Mouse (Mus musculus) heart, postnatal 36 days (tissue): ENCODE results near the gene Naa35. TPM values are rescaled to one million over a fixed set of nuclear protein-coding genes. Genes with fewer than 3 reads are reported as not detected.

ENCODE experiments used
- DNase-seq, 2 experiments: peaks; one replicate each; pipeline ENCODE4 v3.0.0; 2021 to 2022
- intact Hi-C: fragments of 180-260 bp; cut with DNase I; formaldehyde crosslinking; loops from one replicate; pipeline ENCODE4 v1.15.1; 2025
- total RNA-seq, 2 experiments: library from RNA; stranded (reverse); gene quantifications; 2 replicates each; pipeline ENCODE4 v1.2.3; 2021

Gene Naa35
- total RNA-seq, result 10 to 100 TPM; 86.6 to 99.5 TPM

GRCm38 (mm10) chr13:59584947-59585647 is at the start of gene Naa35, which contains the start of gene Agtpbp1:
Gene Naa35, plus strand, starts transcription at chr13:59585259.
Gene Agtpbp1, minus strand, starts transcription at chr13:59585227.
- intact Hi-C loops, result loop anchor here (1.0 kb wide), 1 partner anchor 28 kb away; no protein-coding TSS in a partner anchor
- peak; percentile 99 to 100 for DNase-seq

GRCm38 (mm10) chr13:59535746-59536145 is 49.3 kb upstream of the Naa35 start:
- no peak for DNase-seq
- intact Hi-C loops, result no loop called here

DNA sequence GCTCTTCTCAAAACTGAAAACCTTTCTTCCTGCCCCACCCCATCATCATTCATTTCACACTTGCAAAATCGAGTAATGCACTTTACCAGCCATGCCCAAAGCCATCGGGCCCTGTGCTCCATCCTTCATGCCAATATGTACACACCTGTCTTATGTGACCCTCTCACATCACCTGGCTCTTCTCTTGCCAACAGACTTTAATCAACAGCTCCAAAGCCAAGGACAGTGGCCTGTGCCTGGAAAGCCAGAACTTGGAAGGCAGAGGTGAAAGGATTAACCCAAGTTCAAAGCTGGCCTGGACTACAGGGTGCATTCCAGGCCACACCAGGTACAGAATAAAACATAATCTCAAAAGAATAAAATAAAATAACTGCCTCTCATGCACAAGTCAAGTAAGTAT is 48.4 kb upstream of the Naa35 start:
- DNase-seq, result no peak
- intact Hi-C loops, result no loop called here

GRCm38 (mm10) chr13:59538661-59539060 is 46.4 kb upstream of the Naa35 start:
- intact Hi-C loops, result no loop called here
- no peak for DNase-seq

DNA sequence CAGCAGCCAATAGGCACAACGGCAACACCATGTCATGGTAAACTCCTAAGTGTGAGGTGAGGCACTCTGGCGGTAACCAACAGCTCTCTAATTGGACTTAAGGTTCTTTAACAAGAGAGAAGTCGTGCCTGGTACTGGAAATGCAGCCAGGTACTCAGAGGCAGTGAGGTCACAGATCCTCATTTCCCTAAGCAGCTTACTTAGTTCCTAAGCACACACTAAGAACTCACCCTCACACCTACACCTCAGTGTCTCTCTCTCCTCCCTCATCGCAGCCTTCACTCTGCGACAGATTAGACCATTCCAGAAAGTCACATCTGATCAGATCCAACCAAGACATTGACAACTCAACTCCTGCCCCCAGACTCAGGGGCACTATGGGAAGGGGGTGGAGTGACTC is 45.0 kb upstream of the Naa35 start:
- no peak for DNase-seq
- intact Hi-C loops, result no loop called here

DNA sequence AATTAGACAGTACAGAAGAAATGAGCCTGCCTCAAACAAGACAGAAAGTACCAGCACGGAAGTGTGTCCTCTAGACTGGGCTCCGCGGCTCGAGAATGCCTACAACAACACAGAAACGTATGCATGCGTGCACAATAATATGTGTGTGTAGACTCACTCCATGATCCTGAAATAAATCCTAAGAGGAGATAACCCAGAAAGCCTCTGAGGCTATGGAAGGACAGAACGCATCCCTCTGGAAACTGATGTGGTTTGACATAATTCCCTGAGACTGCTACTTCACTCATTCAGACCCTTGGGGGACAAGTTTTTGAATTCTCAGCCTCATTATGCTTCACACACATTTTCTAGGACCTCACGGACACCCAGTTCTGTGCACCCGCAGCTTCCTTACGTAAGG is 42.6 kb upstream of the Naa35 start:
- DNase-seq, result no peak
- intact Hi-C loops, result no loop called here

- intact Hi-C loops, result no loop called here
- DNase-seq, result peak in 1 of 2 experiments; percentile 56
Measured at GRCm38 (mm10) chr13:59547091-59547490, 38.0 kb upstream of the Naa35 start.

DNA sequence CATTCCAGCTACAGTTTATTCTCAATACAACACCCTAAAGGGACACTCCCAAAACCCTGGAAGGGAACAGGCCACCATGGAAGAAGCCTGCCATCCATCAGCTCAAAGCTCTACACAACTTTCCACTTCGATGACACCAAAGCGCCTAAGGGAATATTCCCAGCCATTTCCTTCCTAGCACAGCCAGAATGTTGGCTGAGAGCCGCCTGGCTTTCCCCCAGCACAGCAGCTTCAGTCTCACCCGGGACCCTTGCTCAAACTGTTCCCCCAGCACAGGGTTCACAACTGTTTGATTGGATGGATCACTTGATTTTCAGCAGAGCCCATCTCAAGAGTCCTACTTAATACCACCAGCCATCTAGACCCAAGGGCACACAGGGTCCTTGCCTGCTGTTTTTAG is 37.3 kb upstream of the Naa35 start:
- DNase-seq, result peak; percentile 39 to 44
- intact Hi-C loops, result no loop called here

GRCm38 (mm10) chr13:59549318-59549798 is 35.7 kb upstream of the Naa35 start:
- no peak for DNase-seq
- intact Hi-C loops, result no loop called here

- intact Hi-C loops, result no loop called here
Measured at GRCm38 (mm10) chr13:59552286-59552685, 32.8 kb upstream of the Naa35 start.

GRCm38 (mm10) chr13:59552751-59553150 is 32.3 kb upstream of the Naa35 start:
- intact Hi-C loops, result no loop called here
- no peak for DNase-seq

More at GRCm38 (mm10) chr13:59552286-59552685, 32.8 kb upstream of the Naa35 start:
- no peak for DNase-seq

- intact Hi-C loops, result no loop called here
- DNase-seq, result peak in 1 of 2 experiments; percentile 33
Measured at GRCm38 (mm10) chr13:59554772-59555505, 30.1 kb upstream of the Naa35 start.

GRCm38 (mm10) chr13:59555613-59556192 is 29.4 kb upstream of the Naa35 start:
- intact Hi-C loops, result no loop called here
- no peak for DNase-seq

DNA sequence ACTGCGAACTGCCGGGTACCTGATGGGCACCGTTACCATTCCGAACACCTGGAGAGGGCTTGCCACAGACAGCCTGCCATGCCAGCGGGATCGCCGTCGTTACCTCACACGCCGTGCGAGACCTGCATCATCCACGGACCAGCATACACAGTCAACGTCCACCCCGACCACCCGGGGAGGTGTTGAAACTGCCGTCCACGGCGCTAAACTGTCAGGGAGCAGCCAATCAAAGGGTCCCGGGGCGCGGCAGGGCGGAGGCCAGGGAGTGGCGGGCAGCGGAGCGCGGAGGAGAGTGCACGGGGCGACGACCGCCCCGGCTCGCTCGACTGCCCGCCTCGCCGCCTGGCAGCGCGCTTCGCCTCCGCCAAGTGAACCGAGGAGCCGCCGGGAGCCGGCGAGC is 28.4 kb upstream of the Naa35 start:
- DNase-seq, result peak; percentile 47 to 65
- intact Hi-C loops, result loop anchor here (1.0 kb wide), 1 partner anchor 28 kb away; no protein-coding TSS in a partner anchor

DNA sequence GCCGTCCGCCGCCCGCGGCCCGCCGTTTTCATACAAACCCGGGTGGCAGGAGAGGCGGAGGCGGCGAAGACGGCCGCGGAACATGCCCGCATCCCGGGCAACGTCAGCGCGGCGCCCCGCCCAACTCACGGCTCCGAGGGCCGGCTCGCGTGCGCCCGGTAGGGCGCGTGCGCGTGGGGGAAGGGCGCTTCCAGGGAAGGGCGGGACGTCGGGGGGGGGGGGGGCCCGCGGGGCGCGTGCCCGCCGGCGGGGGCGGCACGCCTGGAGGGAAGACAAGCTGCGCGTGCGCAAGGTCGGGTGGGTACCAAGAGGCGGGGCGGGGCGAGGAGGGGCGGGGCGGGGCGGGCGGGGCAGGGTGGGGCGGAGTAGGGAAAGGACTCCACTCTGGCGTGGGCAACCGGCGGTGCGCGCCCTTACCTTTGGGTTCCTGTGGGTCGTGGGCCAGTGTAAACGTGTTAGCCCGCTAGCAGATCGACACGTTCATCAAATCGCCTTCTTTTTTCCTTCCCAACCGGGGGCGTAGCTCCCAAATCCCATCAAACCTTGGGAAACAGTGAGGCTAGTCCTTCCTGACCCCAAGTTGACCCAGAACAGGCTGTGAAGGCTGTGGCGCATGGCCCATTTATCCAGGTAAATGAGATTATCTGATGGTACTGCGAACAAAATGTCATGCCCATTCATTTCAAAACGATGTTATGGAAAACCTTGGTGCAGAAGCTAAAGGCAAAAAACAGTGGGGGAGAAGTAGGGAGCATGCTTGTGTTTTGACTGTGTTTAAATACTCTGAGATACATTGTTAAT is 27.7 kb upstream of the Naa35 start:
- intact Hi-C loops, result loop anchor here (1.0 kb wide), 1 partner anchor 27 kb away; no protein-coding TSS in a partner anchor
- DNase-seq, result peak; percentile 86 to 90

- no peak for DNase-seq
- intact Hi-C loops, result no loop called here
Measured at GRCm38 (mm10) chr13:59558776-59559175, 26.3 kb upstream of the Naa35 start.

- DNase-seq, result no peak
- intact Hi-C loops, result no loop called here
Measured at GRCm38 (mm10) chr13:59562471-59562870, 22.6 kb upstream of the Naa35 start.

DNA sequence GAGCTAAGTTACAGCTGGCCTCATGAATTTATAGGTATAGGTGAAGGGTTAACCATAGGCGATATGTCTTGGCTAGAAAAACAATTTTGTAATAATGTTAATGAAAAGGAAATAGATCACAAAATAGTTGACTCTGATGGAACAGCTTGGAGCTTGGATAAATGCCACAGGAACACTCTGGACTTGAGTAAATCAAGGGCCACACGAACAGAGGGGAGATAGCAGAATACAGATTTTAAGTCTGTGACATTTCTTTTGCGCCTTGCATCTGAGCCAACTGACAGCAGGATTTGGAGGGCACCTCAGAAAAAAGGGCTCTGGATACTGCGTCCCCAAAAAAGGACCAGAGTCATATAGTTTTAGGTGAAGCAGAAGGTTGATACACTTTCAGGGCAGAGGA is 20.6 kb upstream of the Naa35 start:
- DNase-seq, result no peak
- intact Hi-C loops, result no loop called here

DNA sequence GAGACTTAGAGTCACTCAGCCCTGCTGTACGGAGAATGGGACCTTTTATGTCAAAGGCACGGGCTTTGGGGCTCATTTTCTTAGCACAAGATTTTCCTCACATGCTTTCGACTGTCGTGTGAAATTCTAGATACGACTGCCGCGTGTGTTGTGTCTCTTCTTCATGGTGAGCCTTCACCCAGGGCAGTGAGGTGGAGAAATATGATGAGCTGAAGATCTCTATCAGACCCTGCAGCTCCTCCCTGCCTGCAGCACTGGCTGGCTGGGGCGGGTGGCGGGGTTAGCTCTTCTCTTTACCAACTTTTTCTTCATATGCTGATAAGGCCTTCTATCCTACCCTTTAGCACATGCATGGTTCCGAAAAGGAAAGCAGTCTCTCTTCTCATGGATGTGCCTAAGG is 20.1 kb upstream of the Naa35 start:
- no peak for DNase-seq
- intact Hi-C loops, result no loop called here

DNA sequence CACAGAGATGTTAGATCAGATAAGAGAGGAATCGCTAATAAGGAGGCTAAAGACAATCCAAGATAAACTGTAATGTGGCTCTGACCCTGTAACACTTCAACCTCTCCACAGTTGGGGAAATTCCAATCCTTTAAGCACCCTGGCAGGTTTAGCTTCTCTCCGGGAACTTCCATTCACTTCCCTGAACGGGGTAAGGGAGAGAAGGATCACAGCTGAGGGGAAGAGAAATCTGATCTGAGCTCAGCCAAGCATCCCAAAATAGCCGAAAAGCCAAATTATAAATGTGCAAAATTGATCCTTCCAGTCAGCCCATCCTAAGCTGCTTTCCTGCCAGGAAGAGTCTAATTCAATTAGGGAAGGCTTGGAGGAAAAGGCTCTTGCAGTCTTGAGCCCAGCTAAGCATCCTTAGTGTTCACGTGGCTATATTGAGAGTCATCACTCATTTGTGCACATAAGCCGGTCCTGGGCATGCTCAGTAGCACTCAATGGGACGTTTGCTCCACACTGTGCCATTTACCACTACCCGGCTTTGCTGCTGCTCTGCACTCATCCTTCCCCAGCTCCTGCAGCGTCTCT is 19.0 kb upstream of the Naa35 start:
- intact Hi-C loops, result no loop called here

More for the DNA sequence above, 19.0 kb upstream of the Naa35 start:
- DNase-seq, result no peak
